Mouse (Mus musculus) gastrocnemius, adult 8-10 months (tissue): Measurements from ENCODE around the gene Zyg11a. TPM values are rescaled to one million over a fixed set of nuclear protein-coding genes. Genes with fewer than 3 reads are reported as not detected.
"Not testable (repeated sequence)": the region's sequence is repeated elsewhere in the genome, so short reads cannot be mapped to it uniquely, and the experiment has no call there.

Experiments used
- DNase-seq, 2 experiments: peaks; one replicate each; pipeline ENCODE4 v3.0.0; 2022; ENCODE audit warnings: low spot score in 2 of 2
- total RNA-seq, 4 experiments: library from RNA; stranded (reverse); gene quantifications; 2 replicates each; pipeline ENCODE4 v1.2.4; 2022

Gene Zyg11a
- 1 to 10 TPM in 3 of 4 experiments, under 1 TPM in 1; 0.56 to 1.6 (median 1.2) TPM for total RNA-seq

GRCm38 (mm10) chr4:108217332-108218179 is at the start of gene Zyg11a:
Zyg11a (minus strand) TSS chr4:108218048.
- no peak for DNase-seq

- no peak for DNase-seq
Measured at GRCm38 (mm10) chr4:108265774-108266173, 47.9 kb upstream of the Zyg11a start.

GRCm38 (mm10) chr4:108253317-108253716 is 35.5 kb upstream of the Zyg11a start:
- no peak for DNase-seq

- no peak for DNase-seq
Measured at GRCm38 (mm10) chr4:108250501-108250900, 32.7 kb upstream of the Zyg11a start.

GRCm38 (mm10) chr4:108249314-108249713 is 31.5 kb upstream of the Zyg11a start:
- DNase-seq: no peak

- DNase-seq: no peak
Measured at GRCm38 (mm10) chr4:108233654-108234053, 15.8 kb upstream of the Zyg11a start.

GRCm38 (mm10) chr4:108225341-108225872 is 7.6 kb upstream of the Zyg11a start:
- DNase-seq: no peak

- DNase-seq: no peak
Measured at GRCm38 (mm10) chr4:108222507-108222906, 4.7 kb upstream of the Zyg11a start.

- DNase-seq: no peak
Measured at GRCm38 (mm10) chr4:108219019-108219418, 1.2 kb upstream of the Zyg11a start.

GRCm38 (mm10) chr4:108213023-108213422 is 4.8 kb downstream of the Zyg11a start:
- DNase-seq: no peak

- DNase-seq: no peak
Measured at GRCm38 (mm10) chr4:108204629-108205028, 13.2 kb downstream of the Zyg11a start.

- no peak for DNase-seq
Measured at GRCm38 (mm10) chr4:108199236-108199635, 18.6 kb downstream of the Zyg11a start.

GRCm38 (mm10) chr4:108196277-108196855 is 21.5 kb downstream of the Zyg11a start:
- peak; percentile 31 to 35 for DNase-seq

GRCm38 (mm10) chr4:108192821-108193323 is 25.0 kb downstream of the Zyg11a start:
- DNase-seq: no peak

- DNase-seq: no peak
Measured at GRCm38 (mm10) chr4:108182278-108182677, 35.6 kb downstream of the Zyg11a start.

- DNase-seq: no peak
Measured at GRCm38 (mm10) chr4:108168056-108168455, 49.8 kb downstream of the Zyg11a start.

GRCm38 (mm10) chr4:108166874-108167273 is 51.0 kb downstream of the Zyg11a start:
- DNase-seq: no peak

- DNase-seq: peak; percentile 4 to 19
Measured at GRCm38 (mm10) chr4:108165152-108165895, 52.5 kb downstream of the Zyg11a start, which contains the start of gene Echdc2. Echdc2 (plus strand) TSS chr4:108165437.

GRCm38 (mm10) chr4:108163291-108163690 is 54.6 kb downstream of the Zyg11a start:
- DNase-seq: no peak

- DNase-seq: no peak
Measured at GRCm38 (mm10) chr4:108161936-108162335, 55.9 kb downstream of the Zyg11a start.

- DNase-seq: not testable (repeated sequence)
Measured at GRCm38 (mm10) chr4:108155141-108155540, 62.7 kb downstream of the Zyg11a start.
